31 mouse cellular contexts compared by ENCODE assay signal in genomic region chr6:29485951-29486350, GRCm38 (mm10). TPM values are rescaled to one million over a fixed set of nuclear protein-coding genes. Genes with fewer than 3 reads are reported as not detected.
"Had no signal": no experiment of that assay in that cellular context is flagged by ENCODE, and none has a peak within 500 bp of the region (broad histone marks: within the 10 kb centered on the region; RNA-seq: fewer than 3 reads in every experiment).

No protein-coding gene starts in this region.

- H3K4me2 ChIP-seq: hindbrain, embryonic 13.5 days; hindbrain, embryonic 15.5 days had no signal

- H3K36me3 ChIP-seq: heart, embryonic 13.5 days; heart, embryonic 15.5 days; hindbrain, embryonic 13.5 days; hindbrain, embryonic 15.5 days; liver, embryonic 13.5 days; liver, embryonic 15.5 days had no signal

- H3K27ac ChIP-seq: heart, adult 2 months; heart, embryonic 13.5 days; heart, embryonic 15.5 days; hindbrain, embryonic 13.5 days; hindbrain, embryonic 15.5 days; hindbrain, postnatal 0 days; kidney, embryonic 15.5 days; kidney, postnatal 0 days; limb, embryonic 13.5 days; limb, embryonic 15.5 days; liver, embryonic 13.5 days; liver, embryonic 15.5 days had no signal

- DNase-seq: gastrocnemius, postnatal 14 days; gastrocnemius, postnatal 36 days; heart, adult 11 months; heart, adult 2 months; heart, postnatal 14 days; heart, postnatal 36 days; kidney, adult 11 months; kidney, adult 2 months; kidney, adult 9 months; kidney, postnatal 14 days; kidney, postnatal 36 days; layer of hippocampus, adult 9-11 months; layer of hippocampus, postnatal 36 days; left cerebral cortex, postnatal 4 days; liver, embryonic 13.5 days had no signal

- H3K9ac ChIP-seq: heart, embryonic 13.5 days; heart, embryonic 15.5 days; hindbrain, embryonic 13.5 days; hindbrain, embryonic 15.5 days; kidney, embryonic 15.5 days; limb, embryonic 15.5 days; liver, embryonic 13.5 days; liver, embryonic 15.5 days had no signal

- H3K9me3 ChIP-seq: heart, embryonic 13.5 days; heart, embryonic 15.5 days; hindbrain, embryonic 13.5 days; hindbrain, embryonic 15.5 days; kidney, embryonic 15.5 days; limb, embryonic 13.5 days; limb, embryonic 15.5 days; liver, embryonic 13.5 days; liver, embryonic 15.5 days had no signal

- H3K4me3 ChIP-seq: heart, adult 2 months; hindbrain, embryonic 13.5 days; hindbrain, embryonic 15.5 days; limb, embryonic 13.5 days; liver, embryonic 15.5 days had no signal

- H3K27me3 ChIP-seq: kidney, embryonic 15.5 days; limb, embryonic 13.5 days had no signal

RNA-seq across cellular contexts. Expression of gene Atp6v1fnb, which starts 14.7 kb away (rescaled TPM):
- polyA plus RNA-seq: gonadal fat pad, adult 2 months; heart, adult 2 months; heart, embryonic 11.5 days; heart, embryonic 13.5 days; heart, embryonic 15.5 days; heart, postnatal 0 days; hindbrain, embryonic 11.5 days; hindbrain, postnatal 0 days; intestine, embryonic 16.5 days; kidney, embryonic 15.5 days; kidney, postnatal 0 days; large intestine, adult 2 months; limb, embryonic 13.5 days; limb, embryonic 15.5 days; liver, embryonic 13.5 days; liver, embryonic 15.5 days had no signal
